Mouse (Mus musculus) adrenal gland, postnatal 36 days (tissue): Measurements from ENCODE around the gene Cntnap1. TPM values are rescaled to one million over a fixed set of nuclear protein-coding genes. Genes with fewer than 3 reads are reported as not detected.

Experiments used
- DNase-seq, 2 experiments: peaks; one replicate each; pipeline ENCODE4 v3.0.0; 2021; ENCODE audit warnings: mixed read lengths in 1 of 2
- total RNA-seq, 2 experiments: library from RNA; stranded (reverse); gene quantifications; 2 replicates each; pipeline ENCODE4 v1.2.3; 2021

The Cntnap1 gene
- total RNA-seq, 2 experiments from 2014 or later = 4.6 to 4.9 TPM

DNA sequence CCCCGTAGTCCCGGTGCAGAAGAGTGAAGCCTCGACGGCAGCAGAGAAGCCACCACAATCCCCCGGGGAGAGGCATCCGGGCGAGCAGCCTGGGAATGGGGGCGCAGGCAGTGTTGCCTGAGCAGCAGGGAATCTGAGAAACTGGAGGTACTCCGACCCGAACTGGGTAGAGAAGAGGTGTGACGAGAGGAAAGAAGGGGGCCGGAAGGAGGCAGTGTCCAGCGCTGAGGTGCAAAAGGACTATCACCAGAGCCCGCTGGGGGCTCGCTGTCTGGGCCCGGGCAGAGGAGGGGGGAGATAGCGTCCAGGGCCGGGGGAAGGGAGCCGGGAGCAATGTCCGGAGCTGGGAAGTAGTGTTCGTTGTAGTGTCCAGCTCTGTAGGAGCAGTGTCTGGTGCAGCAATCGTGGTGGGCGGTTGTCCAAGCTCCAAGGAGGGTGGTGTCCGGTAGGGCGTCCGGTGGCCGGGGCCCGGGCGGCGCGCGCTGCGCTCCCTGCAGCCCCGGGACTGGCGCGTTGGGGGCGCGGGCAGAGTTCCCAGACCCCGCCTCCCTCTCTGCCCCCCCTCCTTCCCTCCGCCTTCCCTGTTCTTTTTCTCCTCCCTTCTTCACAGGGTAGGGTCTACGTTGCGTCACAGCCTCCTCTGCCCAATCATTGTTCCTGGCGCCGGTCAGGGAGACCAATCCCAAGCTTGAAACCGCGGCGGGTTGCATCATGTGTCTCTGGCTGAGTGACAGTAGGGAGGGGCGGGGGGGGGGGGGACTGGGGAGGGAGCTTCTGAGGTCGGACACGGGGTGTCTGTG is 688 bp downstream of the Cntnap1 start, which contains the start of gene Plekhh3:
Plekhh3 (minus strand) TSS at position 541 of the 800 bp plus-strand sequence.
- peak; percentile 95 for DNase-seq

DNA sequence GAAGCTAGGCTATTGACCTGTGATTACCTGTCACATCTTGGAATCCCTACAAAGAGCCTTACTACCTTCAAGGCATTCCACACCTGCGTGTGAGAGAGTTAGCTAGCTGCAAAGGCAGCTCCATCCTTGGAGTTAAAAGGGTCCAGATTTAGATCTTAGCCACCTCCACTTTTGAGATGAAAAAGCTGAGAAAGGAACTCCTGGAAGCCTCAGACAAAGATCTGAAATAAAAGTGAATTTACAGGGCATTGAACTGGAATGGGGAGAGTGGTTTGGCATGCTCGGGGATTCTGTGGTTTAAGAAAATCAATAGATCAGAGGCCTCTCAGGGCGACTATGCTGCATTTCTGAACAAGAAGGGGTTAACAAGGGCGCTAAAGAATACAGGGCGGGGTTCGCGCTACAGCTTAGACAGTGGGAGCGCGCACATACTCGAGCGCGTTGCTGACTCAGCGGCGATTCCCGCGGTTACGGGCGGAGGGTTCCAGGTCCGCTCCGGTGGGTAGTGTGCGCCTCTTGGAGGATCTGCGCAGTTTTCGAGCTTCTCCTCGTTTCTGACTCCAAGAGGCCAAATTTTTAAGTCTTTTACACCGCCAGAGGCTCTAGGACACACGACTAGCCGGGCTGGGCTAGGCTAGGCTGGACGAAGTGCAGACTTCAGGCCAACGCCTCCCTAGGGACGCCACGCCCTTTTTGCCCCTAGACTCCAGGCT is 1.6 kb downstream of the Cntnap1 start:
- peak; percentile 86 for DNase-seq

DNA sequence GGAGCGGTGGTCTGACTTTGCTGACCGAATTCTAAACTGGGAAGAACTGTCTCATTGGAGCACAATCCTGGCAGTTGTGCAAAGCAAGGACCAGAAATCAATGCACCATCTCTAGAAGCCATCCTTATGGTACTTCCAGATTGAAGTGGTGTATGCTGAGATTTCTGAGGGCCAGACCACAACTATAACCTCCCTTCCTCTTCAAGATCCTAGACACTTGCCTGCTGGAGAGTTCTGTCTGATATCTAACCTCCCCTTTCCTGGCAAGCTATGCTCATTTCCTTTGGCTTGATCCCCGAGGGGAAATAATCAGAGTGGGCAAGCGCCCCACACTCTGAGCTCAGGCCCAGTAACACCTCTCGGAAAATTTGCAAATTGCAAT is 2.1 kb downstream of the Cntnap1 start:
- DNase-seq = no peak

DNA sequence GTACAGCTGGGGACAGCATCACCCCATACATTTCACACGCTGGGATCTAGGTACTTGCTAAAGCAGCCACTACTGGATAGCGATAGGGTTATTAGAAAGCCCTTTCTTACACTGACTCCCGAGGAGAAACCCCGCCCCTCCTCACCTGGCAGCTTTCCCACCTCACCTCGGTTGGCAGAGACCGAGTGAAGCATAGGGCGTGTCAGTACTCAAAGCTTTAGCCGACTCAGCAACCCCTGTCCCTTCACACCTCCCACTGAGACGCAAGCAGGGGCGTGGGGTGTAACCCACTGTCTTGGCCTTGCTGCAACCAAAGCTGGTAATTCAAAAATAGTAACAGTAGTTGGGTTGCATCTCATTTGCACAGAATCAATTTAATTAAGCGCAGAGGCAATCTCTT is 2.8 kb downstream of the Cntnap1 start:
- DNase-seq = peak in 1 of 2 experiments; percentile 55

DNA sequence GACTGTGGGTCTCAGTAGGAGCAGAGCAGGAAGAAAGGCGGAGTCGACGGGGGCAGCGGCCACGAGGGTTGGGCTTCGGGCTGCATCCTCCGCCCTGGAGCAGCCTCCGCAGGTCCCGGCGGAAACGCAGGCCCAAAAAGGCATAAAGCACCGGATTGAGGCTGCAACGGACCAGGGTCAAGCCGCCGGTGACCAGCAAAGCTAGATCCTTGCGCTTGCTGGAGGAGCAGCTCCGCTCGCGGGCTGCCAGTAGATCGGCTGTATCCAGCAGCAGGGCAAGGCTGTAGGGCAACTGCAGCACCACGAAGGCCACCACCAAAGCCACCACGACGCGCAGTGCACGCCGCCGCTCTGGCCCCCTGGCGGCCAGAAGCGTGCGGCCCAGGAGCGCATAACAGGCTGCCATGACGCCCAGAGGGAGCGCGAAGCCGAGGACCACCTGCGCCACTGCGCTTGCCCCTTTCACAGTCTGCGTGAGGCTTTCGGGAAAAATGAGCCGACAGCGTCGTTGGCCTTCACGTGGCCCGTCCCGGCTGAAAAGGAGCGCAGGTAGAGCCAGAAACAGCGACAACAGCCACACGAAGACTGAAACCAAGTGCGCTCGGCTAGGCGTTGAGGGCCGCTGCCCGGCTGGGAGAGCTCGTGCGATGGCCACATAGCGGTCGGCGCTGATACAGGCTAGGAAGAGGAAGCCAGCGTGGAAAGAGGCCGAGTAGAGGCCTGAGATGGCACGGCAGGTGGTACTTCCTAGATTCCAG is 3.5 kb downstream of the Cntnap1 start:
- peak; percentile 87 to 89 for DNase-seq

DNA sequence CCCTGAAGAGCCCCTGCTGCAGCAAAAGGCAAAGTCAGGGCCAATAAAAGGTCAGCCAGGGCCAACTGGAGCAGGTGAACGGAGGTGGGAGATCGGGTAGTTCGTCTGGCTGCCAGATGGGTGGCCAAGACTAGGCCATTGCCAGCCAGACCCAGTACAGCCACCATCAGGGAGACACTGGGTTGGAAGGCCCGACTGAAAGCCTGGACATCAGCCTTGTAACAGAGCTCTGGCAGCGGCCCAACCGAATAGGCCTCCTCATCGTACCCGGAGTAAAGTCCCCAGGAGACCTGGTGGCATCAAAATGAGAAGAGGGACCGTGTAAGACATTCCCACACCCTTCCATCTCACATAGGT is 4.0 kb downstream of the Cntnap1 start:
- DNase-seq = peak in 1 of 2 experiments; percentile 46

DNA sequence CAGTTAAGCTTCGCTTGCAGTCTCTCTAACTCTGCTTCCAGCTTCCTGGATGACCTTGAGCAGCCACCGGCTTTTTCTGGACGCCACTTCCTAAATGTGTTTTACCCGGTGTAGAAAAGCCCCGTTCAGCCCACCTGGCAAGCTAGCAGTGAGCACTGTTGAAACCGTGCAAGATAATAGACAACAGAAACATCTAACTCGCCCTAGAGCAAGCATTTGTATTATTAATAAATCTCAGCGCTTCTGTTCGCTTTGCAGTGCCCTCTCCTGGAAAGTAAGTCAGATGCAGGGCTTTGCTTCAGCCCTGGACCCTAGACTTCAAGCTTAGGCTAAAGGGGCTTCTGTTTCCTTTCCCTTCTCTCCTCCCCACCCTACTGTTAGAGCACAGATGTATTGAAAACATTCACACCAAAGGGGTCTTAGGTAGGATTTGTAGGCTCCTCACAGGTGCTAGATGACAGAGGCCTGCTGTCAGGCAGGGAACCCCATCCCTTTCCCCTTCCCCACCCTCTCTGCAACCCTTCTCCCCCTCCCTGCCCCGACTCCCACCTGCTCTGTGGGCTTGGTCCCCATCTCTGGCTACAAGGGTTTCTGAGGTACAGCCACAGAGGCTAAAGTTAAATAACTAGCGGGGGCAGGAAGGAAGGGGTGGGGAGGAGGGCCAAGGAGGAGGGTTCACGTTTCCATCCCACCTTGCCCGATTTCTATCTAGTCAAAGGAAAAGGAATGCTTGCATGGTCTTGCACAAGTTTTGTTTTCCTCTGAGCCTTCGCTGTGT is 4.7 kb downstream of the Cntnap1 start, which contains the start of gene Ccr10:
Ccr10 (minus strand) TSS at position 593 of the 778 bp plus-strand sequence.
- DNase-seq = no peak

DNA sequence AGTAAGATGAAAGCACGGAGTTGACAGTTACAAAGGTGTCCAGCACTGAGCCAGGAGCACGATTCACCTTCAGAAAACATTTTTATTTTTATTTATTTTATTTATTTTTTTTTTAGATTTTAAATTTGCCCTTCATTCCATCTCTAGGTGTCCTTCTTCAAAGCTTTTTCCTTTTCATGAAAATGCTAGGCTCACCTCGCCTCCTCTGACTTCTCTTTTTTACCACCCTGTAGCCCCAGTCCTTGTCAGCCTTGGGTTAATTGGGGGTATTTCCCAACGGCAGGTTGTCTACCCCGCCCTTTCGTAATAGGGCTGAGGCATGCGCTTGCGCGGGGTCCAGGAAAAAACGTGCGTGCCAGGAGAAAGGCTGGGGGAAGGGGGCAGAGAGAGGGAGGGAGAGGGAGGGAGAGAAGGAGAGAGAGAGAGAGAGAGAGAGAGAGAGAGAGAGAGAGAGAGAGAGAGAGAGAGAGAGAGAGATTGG is 5.4 kb downstream of the Cntnap1 start:
- no peak for DNase-seq

DNA sequence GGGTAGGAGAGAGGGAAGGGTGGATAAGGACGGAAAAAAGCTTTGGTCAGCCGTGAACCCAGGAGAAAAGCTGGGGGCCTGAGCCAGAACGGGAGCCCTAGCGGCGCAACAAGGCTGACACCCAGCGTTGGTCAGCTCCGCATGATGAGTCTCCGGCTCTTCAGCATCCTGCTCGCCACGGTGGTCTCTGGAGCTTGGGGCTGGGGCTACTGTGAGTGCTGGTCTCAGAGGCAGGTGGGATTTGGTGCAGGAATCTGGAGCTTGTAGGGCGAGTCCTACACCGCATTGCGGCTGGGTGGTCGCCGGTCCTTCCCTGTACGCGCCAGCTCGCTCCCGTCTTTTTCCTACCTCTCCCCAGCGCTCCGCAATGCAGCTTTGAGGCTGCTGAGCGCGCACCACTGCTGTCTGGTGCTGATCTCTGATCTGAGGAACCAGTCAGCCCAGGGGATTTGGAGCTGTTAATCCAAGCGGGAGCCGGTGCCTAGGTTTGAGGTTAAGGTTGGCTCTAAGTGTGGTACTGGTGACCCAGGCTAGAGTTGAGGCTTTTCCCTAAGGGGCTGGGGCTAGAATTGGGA is 5.9 kb downstream of the Cntnap1 start:
- peak; percentile 62 to 72 for DNase-seq

DNA sequence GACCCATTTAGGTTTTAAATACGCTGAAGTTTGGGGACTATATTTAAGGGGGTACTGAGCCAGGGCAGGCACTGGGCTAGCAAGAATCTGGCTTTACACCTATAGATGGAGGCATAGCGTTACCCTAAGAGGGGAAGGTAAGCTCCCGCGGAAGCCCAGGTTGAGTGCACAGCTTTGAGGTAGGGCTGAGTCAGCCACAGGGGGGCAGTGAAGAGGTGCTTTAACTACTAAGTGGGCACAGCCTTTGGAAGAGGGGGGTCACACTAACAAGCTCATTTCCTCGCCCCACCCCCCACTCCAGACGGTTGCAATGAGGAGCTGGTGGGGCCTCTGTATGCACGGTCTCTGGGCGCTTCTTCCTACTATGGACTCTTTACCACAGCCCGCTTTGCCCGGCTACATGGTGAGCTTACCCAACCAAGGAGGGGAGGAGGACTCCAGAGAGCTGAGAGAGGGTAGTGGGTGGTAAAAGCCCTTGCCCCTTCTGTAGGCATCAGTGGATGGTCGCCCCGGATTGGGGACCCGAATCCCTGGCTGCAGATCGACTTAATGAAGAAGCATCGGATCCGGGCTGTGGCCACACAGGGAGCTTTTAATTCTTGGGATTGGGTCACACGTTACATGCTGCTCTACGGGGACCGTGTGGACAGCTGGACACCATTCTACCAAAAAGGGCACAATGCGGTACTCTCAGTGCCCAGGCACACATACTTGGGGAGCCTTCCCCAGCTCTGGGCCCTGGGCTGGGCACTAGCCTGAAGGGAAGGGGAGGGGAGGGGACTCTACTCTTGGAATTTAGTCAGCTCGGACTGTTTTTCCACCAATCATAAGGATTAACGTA is 6.8 kb downstream of the Cntnap1 start:
- DNase-seq = peak; percentile 59 to 74

DNA sequence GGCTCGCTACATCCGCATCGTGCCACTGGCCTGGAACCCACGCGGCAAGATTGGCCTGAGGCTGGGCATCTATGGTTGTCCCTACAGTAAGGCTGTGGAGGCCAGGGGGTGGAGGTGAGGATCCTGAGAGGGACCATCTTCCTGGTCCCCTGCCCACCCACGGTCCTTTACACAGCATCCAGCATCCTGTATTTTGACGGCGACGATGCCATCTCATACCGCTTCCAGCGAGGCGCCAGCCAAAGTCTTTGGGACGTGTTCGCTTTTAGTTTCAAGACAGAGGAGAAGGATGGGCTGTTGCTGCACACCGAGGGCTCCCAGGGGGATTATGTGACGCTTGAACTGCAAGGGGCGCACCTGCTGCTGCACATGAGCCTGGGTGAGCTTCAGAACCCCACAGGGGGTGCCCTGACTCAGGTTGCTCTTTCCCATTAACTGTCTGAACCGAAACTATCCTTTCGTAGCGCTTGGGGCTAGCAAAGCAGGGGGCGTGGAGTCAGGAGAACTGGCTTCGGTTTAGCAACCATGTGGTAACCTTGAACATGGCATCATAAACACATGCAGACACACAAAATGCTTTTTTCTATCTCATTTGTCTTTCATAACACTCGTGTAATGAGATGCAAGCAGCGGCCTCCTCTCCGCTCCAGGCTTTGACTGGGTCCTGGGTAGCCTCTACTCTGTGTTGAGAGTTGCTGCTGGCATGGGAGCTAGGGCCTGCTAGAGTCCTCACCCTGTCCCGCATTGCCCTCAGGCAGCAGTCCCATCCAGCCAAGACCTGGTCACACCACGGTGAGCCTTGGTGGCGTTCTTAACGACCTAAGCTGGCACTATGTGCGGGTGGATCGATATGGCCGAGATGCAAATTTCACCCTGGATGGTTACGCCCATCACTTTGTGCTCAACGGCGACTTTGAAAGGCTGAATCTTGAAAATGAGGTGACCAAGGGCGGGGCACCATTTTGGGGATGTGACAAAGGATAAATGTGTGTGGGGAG is 8.0 kb downstream of the Cntnap1 start:
- no peak for DNase-seq

DNA sequence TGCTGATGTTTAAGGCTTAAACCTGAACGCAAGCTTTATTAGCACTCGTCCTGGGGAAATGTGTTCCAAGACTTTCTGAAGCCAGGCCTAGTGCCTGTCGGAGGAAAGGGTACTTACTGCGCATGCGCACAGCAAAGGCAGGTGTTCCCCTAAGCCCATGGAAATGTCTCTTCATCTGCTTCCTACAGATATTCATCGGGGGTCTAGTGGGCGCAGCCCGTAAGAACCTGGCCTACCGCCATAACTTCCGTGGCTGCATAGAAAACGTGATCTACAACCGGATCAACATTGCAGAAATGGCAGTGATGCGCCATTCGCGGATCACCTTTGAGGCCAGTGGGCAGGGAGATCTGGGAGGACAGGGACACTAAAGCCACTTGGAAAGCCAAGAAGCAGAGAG is 9.0 kb downstream of the Cntnap1 start:
- no peak for DNase-seq

DNA sequence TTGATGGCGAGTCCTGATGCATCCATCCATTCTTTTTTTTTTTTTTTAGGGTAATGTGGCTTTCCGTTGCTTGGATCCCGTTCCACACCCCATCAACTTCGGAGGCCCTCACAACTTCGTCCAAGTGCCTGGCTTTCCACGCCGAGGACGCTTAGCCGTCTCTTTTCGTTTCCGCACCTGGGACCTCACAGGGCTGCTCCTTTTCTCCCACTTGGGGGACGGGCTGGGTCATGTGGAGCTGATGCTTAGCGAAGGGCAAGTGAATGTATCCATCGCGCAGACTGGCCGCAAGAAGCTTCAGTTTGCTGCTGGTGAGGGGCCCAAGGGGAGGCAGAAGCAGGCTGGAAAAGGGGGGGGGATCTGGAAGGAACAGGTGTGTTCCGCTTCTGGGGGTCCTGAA is 9.9 kb downstream of the Cntnap1 start:
- DNase-seq = no peak

DNA sequence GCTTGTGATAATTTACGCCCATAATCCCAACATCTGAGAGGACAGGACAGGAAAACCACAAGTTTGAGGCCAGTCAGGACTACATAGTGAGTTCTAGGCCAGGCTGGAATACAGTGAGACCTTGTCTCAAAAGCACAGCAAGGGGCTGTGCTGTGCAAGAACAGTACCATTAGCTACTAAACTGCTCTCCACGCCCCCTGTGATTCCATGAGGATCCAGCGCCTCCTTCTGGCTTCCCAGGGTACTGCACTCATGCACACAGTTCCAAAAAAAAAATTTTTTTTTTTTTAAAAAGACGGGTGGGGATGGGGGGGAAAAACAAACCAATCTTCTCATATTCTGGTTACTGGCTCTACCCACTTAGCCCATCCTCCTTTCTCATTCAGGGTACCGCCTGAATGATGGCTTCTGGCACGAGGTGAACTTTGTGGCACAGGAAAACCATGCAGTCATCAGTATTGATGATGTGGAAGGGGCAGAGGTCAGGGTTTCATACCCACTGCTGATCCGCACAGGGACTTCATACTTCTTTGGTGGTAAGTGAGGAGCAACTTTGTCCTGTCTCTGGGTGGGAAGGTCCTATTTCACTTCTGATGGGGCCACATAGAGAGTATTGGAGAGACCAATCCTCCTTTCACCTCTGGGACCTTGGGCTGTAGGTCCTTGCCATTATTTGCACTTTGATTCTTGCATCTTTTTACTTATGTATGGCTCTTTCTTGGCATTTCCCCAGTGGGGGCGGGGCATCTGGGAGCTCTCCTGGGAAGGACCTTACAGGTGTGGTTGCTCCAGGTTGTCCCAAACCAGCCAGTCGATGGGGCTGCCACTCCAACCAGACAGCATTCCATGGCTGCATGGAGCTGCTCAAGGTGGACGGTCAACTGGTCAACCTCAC is 10.8 kb downstream of the Cntnap1 start:
- DNase-seq = peak; percentile 74 to 77

DNA sequence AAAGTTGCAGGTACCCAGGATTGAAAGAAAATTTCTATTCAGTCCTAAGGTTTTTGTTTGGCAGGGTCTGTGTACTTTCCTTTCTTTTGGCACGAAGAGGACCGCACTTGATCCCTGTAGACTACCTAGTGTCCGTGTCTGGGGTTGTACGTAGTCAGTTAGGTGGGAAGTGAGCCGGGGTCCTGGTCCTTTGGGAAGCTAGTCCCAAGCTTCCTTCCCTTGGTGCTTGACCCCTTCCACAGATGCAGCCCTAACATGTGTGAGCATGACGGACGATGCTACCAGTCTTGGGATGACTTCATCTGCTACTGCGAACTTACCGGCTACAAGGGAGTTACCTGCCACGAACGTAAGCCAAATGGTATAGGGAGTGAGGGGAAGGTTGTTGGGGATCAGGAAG is 11.6 kb downstream of the Cntnap1 start:
- DNase-seq = no peak

DNA sequence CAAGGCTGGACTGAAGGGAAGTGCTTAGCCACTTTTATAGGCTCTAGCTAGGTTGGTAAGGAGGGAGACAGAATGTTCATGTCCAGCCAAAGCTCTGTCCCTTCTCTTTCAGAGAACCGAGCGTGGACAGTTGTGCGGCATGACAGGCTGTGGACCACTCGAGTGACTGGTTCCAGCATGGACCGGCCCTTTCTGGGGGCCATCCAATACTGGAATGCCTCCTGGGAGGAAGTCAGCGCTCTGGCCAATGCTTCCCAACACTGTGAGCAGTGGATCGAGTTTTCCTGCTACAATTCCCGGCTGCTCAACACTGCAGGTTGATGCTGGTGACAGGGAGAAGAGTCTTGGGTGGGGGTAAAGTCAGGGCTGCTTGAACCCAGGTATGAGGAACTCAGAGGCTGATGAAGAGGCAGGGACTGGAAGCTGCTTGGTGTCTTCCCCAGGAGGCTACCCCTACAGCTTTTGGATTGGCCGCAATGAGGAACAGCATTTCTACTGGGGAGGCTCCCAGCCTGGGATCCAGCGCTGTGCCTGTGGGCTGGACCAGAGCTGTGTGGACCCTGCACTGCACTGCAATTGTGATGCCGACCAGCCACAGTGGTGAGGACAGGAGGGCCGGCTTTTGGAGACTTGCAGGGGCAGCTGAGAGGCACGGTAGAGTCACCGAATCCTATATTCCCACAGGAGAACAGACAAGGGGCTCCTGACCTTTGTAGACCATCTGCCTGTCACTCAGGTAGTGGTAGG is 12.6 kb downstream of the Cntnap1 start:
- no peak for DNase-seq

DNA sequence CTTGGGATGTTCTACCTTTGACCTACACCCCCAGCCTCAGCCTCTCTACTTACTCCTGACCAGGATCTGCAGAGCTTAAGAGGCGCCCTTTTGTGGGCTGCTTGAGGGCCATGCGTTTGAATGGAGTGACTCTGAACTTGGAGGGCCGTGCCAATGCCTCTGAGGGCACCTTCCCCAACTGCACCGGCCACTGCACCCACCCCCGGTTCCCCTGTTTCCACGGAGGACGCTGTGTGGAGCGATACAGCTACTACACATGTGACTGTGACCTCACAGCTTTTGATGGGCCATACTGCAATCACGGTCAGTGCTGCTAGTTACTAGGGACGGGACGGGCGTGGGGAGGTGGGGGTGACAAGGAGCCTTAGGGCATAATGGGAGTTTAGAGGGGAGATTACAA is 14.7 kb downstream of the Cntnap1 start:
- DNase-seq = no peak
